Comparison of ENCODE assay signal across 18 mouse cellular contexts in genomic region chr1:119545671-119546070, GRCm38 (mm10).
"Had no signal": no experiment of that assay in that cellular context is flagged by ENCODE, and none has a peak within 500 bp of the region (broad histone marks: within the 10 kb centered on the region; RNA-seq: fewer than 3 reads in every experiment).

No protein-coding gene starts in this region.

- H3K9me3 ChIP-seq: kidney, embryonic 15.5 days; liver, embryonic 13.5 days; midbrain, embryonic 10.5 days; midbrain, embryonic 13.5 days; neural tube, embryonic 13.5 days; stomach, embryonic 15.5 days had no signal

- H3K4me3 ChIP-seq: kidney, embryonic 15.5 days; liver, embryonic 13.5 days; midbrain, embryonic 10.5 days; midbrain, embryonic 13.5 days; myocyte; neural tube, embryonic 13.5 days; stomach, embryonic 15.5 days had no signal

- DNase-seq: kidney, adult 2 months; kidney, postnatal 10 days; kidney, postnatal 36 days; left cerebral cortex, postnatal 4 days; lung, postnatal 10 days; retina, postnatal 1 day; right cerebral cortex, postnatal 25 days; spleen, adult 18-20 months; thymus, postnatal 25 days had no signal

- ATAC-seq: intestine, embryonic 16.5 days; midbrain, embryonic 13.5 days; midbrain, embryonic 16.5 days had no signal

- H3K27ac ChIP-seq: kidney, embryonic 15.5 days; liver, embryonic 13.5 days; midbrain, embryonic 10.5 days; midbrain, embryonic 13.5 days; neural tube, embryonic 13.5 days; stomach, embryonic 15.5 days had no signal

- H3K36me3 ChIP-seq: stomach, embryonic 15.5 days had no signal

- H3K9ac ChIP-seq: kidney, embryonic 15.5 days; midbrain, embryonic 13.5 days; neural tube, embryonic 13.5 days; stomach, embryonic 15.5 days had no signal

- H3K27me3 ChIP-seq: kidney, embryonic 15.5 days; liver, embryonic 13.5 days; midbrain, embryonic 13.5 days; neural tube, embryonic 13.5 days; stomach, embryonic 15.5 days had no signal

- H3K4me2 ChIP-seq: kidney, embryonic 15.5 days; midbrain, embryonic 13.5 days; neural tube, embryonic 13.5 days; stomach, embryonic 15.5 days had no signal

- H3K4me1 ChIP-seq: midbrain, embryonic 10.5 days; midbrain, embryonic 13.5 days; neural tube, embryonic 13.5 days; stomach, embryonic 15.5 days had no signal
